Mouse (Mus musculus): Measurements from ENCODE around the gene Smim22. TPM values are rescaled to one million over a fixed set of nuclear protein-coding genes. Genes with fewer than 3 reads are reported as not detected.

The Smim22 gene
- 1.1 and 1.8 TPM in 2 replicates for polyA plus RNA-seq (2015; fragmentation: Nextera tagmentation; extraction: Ambion mirVana)

GRCm38 (mm10) chr16:5007067-5007466 lies at the start of gene Smim22:
Smim22 (plus strand) TSS chr16:5007288.

GRCm38 (mm10) chr16:4963797-4964709 lies 43.0 kb upstream of the Smim22 start, which contains the start of gene Anks3:
Anks3 (minus strand) TSS chr16:4964205.

GRCm38 (mm10) chr16:4997553-4997952 lies 9.5 kb upstream of the Smim22 start, which contains the start of gene Sept12:
Sept12 (minus strand) TSS chr16:4997852.

GRCm38 (mm10) chr16:5013054-5013838 lies 6.2 kb downstream of the Smim22 start, which contains the start of gene Rogdi:
Rogdi (minus strand) TSS chr16:5013553.

GRCm38 (mm10) chr16:5049774-5050234 lies 42.7 kb downstream of the Smim22 start, which contains the start of the genes Glyr1 and Ubn1:
Glyr1 (minus strand) TSS chr16:5049863.
Ubn1 (plus strand) TSS chr16:5050057.

Other genes with a start within 250 kb of the Smim22 start
- 17.1 and 20.0 TPM in 2 replicates for gene Cdip1, start 217.0 kb upstream of the Smim22 start, polyA plus RNA-seq (2015; fragmentation: Nextera tagmentation; extraction: Ambion mirVana)
- 0.15 and 0.16 TPM in 2 replicates for gene 4930562C15Rik, start 171.9 kb upstream of the Smim22 start, polyA plus RNA-seq (2015; fragmentation: Nextera tagmentation; extraction: Ambion mirVana)
- 16.4 and 19.0 TPM in 2 replicates for gene Ubald1, start 127.0 kb upstream of the Smim22 start, polyA plus RNA-seq (2015; fragmentation: Nextera tagmentation; extraction: Ambion mirVana)
- 19.1 and 26.0 TPM in 2 replicates for gene Mgrn1, start 121.0 kb upstream of the Smim22 start, polyA plus RNA-seq (2015; fragmentation: Nextera tagmentation; extraction: Ambion mirVana)
- gene Nudt16l1, start 68.5 kb upstream of the Smim22 start, polyA plus RNA-seq (2015; fragmentation: Nextera tagmentation; extraction: Ambion mirVana): 51.6 and 63.7 TPM in 2 replicates
- 18.0 and 23.1 TPM in 2 replicates for gene Anks3, start 43.1 kb upstream of the Smim22 start, polyA plus RNA-seq (2015; fragmentation: Nextera tagmentation; extraction: Ambion mirVana)
- gene Sept12, start 9.4 kb upstream of the Smim22 start, polyA plus RNA-seq (2015; fragmentation: Nextera tagmentation; extraction: Ambion mirVana): 0.11 TPM in 1 of 2 replicates, not detected in the other
- 41.5 and 49.4 TPM in 2 replicates for gene Rogdi, start 6.3 kb downstream of the Smim22 start, polyA plus RNA-seq (2015; fragmentation: Nextera tagmentation; extraction: Ambion mirVana)
- 44.9 and 52.4 TPM in 2 replicates for gene Glyr1, start 42.6 kb downstream of the Smim22 start, polyA plus RNA-seq (2015; fragmentation: Nextera tagmentation; extraction: Ambion mirVana)
- gene Ubn1, start 42.8 kb downstream of the Smim22 start, polyA plus RNA-seq (2015; fragmentation: Nextera tagmentation; extraction: Ambion mirVana): 16.3 and 16.7 TPM in 2 replicates
- gene Ppl, start 125.1 kb downstream of the Smim22 start, polyA plus RNA-seq (2015; fragmentation: Nextera tagmentation; extraction: Ambion mirVana): 0.91 and 1.3 TPM in 2 replicates
- gene Sec14l5, start 139.8 kb downstream of the Smim22 start, polyA plus RNA-seq (2015; fragmentation: Nextera tagmentation; extraction: Ambion mirVana): 0.04 TPM in 1 of 2 replicates, not detected in the other
- 13.2 and 14.6 TPM in 2 replicates for gene Nagpa, start 196.7 kb downstream of the Smim22 start, polyA plus RNA-seq (2015; fragmentation: Nextera tagmentation; extraction: Ambion mirVana)
- 11.2 and 13.8 TPM in 2 replicates for gene AU021092, start 215.0 kb downstream of the Smim22 start, polyA plus RNA-seq (2015; fragmentation: Nextera tagmentation; extraction: Ambion mirVana)
- gene Alg1, start 226.3 kb downstream of the Smim22 start, polyA plus RNA-seq (2015; fragmentation: Nextera tagmentation; extraction: Ambion mirVana): 15.1 and 17.8 TPM in 2 replicates
- gene Eef2kmt, start 248.7 kb downstream of the Smim22 start, polyA plus RNA-seq (2015; fragmentation: Nextera tagmentation; extraction: Ambion mirVana): 12.7 and 15.8 TPM in 2 replicates